Mouse (Mus musculus) ovary, postnatal 36 days (tissue): ENCODE measurements at regions not wholly inside any gene's neighbourhood (a gene's known extent, or its start where the extent isn't known, plus 50 kb on each side); places are given as distances from the start of the nearest gene placed in this dataset.

Source experiments
- DNase-seq: peaks from one replicate; pipeline ENCODE4 v3.0.0; 2022; ENCODE audit warnings: low spot score, mixed read lengths

DNA sequence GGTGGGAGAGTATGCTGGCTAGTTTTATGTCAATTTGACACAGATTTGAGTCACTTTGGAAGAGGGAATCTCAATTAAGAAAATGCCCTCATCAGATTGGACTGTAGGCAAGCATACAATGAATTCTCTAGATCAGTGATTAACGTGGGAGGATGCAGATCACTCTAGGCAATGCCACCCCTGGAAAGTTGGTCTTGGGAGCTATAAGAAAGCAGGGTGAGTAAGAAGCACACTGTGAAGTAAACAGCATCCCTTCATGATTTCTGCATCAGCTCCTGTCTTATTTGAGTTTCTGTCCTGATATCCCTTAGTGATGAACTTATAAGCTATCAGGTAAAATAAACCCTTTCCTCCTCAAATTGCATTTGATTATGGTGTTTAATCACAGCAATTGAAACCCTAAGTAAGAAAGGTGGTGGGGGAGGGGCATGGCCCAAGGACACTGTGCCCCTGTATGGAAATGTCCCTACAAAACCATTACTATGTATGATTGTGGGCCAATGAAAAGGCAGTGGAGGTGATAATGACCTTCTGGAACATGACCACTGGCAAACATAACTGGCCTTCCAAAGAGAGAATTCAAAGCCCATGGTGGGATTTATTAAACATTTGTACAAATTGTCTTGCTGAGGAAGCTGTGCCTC, 640.3 kb upstream of the Vstm2b start:
- no peak for DNase-seq

DNA sequence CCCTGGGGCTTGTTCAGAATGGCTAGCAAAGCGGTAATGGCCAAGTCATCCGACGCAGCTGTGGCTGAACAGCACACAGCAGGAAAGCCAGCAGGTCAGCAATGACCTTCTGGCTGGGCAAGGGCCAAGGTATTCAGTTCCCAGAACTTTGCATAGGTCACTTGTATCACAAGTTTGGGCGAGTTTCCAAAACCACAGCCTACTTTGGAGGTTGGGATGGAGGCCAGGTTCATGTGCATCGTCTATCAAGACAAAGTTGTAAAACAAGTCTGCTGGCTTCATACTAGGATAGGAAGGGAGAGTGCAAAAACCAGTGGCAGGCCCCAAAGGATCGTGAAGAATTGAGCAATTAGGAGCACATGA, 639.8 kb upstream of the Vstm2b start:
- DNase-seq, result peak; percentile 56

DNA sequence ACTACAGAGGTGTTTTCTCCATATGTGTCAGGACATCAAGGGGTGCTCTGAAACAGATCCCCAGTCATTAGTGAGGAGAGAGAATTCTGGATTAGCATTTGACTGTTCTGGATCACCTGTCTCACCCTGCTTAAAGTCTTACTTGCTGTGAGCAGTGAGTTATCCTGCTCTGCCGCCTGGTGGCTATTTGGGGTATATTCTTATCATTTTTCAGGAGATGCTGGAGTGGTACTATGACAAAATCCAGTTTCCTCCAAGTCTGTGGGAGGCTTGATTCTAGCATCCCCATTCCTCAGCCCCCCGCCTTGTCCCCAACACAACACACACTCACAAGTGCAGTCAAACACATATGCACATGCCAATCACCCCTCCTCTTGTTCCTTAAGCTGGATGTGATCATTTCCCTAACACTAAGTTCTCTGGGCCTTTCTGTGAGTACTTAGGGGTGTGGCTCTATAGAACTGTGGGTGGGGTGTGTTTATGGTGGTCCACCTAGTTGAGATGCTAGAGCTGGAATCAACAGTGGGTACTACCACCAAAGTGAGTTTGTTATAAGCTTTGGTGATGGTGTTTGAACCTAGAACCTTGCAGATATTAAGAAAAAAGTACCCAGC, 624.6 kb upstream of the Vstm2b start:
- no peak for DNase-seq

DNA sequence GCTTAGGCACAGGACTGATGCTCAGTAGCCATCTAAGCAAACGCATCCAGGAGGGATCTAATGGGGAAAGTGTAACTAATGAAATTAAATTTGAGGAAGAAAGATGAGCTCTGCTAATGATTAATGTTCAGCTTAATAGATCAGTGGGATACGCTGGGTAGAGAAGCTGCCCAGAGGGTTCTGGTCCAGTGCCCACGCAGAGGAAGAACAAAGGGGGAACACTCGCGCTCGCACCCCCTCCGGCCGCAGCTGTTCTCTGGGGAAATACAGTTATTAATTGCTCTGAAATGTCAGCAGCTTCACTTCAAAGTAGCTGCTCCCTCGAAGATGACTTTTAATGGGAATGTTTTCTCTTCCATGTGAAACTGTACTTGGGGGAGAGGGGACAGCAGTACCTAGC, 623.0 kb upstream of the Vstm2b start:
- no peak for DNase-seq

DNA sequence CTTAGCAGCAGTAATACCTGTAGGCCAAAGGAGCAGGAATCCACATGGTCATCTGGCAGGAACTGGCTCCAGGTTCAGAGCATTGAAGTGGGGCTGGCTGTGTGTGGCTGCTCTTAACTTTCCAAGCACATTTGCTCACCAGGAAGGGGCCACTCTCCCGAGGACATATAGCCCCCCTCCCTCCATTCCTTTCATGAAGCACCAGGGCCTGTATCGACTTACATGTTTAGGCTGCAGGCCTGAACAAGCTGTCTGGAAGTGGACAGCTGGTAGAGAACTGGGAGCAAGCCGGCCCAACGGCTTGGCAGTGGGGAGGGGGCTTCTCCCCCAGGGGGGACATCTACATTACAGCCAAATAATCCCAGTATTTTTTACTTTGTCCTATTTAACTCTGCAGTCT, 622.5 kb upstream of the Vstm2b start:
- no peak for DNase-seq

DNA sequence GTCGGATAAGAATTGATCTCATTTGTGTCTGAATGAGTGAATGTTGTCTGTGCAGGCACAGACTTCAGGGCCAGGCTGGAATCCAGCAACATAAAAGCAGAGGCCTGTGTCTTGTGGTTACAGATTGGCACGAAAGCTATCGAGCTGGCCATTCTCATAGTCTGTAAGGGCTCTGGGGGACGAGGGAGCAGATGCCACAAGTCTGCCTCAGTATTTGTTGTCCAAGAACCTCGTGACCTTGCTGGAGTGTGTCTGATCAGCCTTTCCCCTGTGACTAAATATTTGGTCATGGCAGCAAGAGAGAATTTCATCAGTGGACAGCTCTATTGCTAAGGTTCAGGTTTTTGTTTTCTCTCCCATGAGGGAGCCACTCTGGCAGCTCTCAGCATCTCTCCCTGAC, 622.0 kb upstream of the Vstm2b start:
- DNase-seq, result no peak

DNA sequence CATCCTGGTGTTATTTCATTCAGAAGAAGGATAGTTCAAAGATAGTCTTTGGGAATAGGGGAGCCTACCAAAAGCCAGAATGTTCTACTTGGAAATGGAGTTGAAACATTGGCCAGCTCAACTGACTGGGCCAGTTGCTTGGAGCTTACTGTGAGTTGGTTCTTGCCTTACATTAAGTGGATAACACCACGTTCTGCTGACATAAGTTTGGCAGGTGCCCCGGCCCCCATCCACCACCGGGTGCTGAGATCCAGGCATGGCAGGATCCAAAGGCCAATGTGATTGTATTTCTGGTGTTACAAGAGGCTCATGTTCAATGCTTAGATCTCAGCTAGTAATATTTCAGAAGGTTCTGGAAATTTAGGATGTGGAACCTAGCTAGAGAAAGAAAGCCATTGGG, 608.0 kb upstream of the Vstm2b start:
- DNase-seq, result no peak

DNA sequence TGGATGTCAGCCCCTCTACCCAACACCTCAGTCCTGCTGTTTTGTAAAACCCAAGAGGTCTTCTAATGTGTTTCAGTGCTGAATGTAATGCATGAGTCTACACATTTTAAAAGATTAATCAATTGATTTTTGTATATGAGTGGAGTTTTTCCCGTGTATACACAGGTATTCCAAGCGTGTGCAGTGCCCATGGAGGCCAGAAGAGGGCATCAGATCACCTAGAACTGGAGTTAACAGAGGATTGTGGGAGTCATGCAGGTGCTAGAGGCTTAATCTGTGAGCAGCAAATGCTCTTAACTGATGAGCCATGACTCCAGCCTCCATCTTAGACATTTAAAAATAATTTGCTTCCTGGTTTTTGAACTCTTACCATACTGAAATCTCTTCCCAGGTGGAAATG, 587.6 kb upstream of the Vstm2b start:
- no peak for DNase-seq

DNA sequence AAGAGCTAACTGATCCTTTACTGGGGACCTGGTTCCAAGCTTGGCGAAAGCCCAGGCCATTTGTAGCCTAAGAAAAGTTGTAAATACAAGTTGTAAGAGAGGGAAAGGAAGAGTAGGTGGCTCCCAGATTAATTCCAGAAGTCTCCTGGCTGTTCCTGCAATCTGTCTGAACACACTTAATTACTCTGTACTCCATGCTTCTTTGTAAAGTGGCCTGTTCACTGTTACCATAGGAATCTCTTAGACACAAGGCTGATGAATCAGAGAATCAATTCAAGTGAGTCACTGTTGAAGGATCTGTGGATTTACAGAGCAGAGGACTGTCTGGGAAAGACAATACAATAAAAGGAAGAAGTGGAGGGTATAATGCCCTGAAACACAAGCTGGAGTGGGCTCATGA, 577.0 kb upstream of the Vstm2b start:
- DNase-seq, result no peak

DNA sequence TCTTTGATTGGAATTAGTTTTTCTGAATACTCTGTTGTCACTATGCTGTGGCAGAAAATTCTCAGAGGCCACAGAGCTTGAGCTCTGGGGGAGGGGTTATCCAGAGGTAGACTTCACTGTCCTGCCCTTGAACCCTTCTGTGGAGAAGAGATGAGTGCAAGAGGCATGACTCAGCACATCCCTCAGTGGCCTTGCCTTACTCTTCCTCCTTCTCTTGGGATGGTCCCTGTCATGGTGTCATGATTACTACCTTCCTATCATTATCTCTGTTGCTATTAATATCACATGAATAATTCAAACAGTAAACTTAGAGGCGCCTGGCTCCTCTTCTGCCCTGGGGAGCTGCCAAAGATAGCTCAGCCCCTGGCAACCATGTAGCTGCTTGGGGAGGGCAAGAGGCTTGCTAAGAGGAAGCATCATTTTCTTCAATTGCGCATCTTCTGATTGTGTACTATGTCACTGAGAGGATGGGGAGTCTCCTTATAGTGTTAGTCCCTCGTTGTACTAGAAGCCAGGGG, 572.9 kb upstream of the Vstm2b start:
- no peak for DNase-seq

DNA sequence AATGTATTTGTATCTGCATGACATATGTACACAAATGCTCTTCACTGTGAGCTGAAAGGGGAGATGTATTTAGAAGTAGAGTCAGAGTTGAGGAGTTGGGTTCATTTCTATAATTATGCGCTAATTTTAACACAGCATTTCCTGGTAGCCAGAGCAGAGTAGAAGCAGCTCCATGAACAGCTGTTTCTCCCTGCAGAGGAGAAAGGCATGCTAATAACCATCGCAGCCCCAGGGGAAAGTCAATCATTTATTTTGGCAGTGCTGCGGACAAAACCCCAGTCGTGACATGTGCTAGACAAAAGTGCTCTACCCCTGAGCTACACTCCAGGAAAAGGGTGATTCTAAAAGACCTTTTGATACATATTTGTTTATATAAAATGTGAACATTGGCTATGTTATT, 565.7 kb upstream of the Vstm2b start:
- no peak for DNase-seq

DNA sequence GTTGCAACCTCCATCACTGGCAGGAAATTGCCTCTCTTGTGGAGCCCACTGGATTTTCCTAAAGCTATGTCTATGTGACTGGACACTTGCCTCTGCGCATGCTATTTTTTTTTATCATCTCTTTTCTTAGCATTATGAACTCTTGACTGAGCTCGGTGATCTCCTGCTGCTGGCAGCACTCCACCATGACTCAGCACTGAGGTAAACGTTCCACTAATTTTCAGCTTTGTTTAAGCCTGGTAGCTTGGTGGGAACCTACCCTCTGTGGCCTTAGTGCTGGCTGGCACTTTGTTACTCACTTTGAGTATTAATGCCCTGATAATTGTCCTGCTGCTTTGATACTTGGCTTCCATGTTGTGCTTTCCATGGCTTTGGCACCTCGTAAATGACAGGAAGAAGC, 545.8 kb upstream of the Vstm2b start:
- no peak for DNase-seq

DNA sequence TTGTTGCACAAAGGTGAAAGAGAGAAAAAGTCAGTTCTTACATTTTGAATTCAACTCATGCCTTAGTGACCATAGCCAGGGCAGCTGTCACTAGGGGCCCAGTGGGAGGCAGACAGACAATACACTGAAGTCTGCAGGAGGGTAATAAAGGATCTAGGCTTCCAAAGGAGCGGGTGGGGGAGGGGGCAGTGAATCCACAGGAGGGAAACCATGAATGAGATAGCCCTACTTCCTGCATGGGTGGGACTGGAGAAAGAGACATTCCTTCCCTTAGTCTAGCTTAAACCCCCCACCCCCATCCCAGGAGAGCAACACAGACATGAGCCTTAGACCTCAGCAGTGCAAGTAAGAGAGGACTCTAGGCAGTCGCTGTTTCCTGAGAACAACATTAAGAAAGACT, 535.4 kb upstream of the Vstm2b start:
- no peak for DNase-seq

DNA sequence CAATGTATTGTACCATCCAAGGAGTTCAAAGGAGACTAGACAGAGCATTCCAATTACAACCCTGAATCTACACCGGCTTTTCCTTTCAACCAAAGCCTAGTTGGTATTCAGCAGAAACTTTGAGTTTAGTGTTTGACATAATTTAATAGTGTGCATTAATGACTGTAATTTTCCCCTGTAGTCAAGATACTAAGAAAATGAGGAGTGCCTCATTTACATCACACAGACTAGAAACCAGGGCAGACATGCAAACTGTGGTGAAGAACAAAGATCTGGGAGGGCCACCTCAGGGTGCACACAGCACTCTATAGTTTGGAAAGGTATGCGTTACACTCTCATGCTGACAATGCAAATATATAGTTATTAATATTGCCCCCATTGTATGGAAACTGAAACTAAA, 525.4 kb upstream of the Vstm2b start:
- no peak for DNase-seq

DNA sequence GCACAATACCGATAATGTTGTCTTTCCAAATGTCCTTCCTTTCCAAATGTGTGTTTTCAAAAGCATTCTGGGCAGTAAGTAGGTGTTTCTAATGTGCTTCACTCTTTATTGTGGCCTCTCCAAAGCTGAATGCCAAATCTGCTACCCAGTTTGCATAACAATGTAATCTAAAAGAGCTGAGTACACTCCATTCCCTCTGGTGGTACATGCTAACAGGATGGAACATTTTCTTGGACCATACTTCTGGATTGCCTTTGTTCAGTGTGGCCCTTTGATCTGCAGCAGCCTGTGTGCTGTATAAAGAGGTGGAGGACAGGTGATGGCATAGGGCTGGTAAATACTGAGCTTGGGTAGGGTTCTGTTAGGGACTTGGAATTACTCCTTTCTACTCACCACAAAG, 520.3 kb upstream of the Vstm2b start:
- no peak for DNase-seq

DNA sequence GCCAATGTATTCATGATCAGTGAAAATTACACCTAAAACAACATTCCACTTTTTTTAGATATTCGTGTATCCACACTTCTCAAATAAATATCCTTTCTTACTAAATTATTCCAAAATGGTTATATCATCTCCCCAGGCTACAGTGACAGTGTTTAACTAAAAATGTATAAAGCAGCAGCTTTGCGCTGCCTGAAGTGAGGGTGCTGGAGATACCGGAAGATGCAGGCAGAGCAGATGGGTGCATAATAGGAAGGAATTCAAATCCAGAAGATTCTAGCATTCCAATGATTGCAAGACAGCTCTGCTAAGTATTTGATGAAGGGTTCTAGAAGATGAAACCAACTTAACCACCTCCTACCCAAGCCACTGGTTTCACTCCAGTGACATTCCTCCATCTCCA, 516.9 kb upstream of the Vstm2b start:
- DNase-seq, result no peak

DNA sequence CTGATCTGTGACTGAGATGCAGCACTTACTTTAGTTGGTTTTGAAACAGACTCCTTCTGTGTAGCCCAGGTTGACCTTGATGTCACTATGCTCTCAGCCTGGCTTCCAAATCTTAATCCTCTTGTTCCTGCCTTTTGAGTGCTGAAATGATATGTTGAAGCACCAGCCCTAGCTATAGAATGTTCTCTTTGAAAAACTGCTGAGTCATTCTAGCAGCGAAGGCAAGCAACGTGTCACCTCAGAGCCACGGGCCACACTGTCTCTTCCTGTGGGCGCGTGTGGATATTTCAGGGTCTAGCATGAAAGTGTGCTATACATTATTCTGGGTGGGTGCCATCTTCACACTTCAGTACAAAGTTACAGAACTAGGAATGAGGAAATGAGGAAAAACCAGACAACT, 510.0 kb upstream of the Vstm2b start:
- no peak for DNase-seq

DNA sequence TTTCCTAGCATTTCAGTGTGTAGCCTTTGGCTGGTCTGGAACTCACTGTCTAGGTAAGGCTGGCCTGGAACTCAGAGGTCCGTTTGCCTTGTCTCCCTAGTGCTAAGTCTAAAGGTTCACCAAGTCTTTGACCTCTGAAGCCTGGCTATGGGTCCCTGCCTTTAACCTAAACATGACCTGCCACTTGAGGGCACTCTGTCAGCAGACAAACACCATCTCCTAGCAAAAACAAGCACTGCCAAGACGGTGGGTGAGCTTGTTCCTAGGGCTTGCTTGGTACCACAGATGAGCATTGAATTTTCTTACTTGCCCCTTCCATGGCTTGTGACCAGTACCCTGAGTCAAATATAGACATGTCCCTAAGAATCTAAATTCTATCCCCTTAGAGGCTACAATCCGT, 508.3 kb upstream of the Vstm2b start:
- DNase-seq, result no peak

DNA sequence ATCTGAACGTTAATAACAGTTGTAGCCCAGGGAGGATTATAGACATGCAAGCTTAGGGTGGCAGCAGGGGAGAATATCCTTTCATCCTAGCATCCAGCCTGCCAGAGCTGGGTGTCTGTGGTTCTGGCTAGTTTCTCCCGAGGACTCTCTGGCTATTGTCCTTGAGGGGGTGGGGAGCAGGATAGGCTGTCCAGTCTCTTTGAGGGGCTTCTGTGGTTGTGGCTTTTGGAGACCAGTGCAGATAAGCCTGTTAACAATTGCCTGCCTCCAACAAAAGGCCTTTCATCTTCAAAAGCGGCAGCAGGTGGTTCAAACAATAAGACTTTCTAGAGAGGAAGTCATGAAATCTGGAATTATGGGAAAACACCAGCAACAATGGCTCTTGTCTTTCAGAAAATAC, 507.2 kb upstream of the Vstm2b start:
- no peak for DNase-seq

DNA sequence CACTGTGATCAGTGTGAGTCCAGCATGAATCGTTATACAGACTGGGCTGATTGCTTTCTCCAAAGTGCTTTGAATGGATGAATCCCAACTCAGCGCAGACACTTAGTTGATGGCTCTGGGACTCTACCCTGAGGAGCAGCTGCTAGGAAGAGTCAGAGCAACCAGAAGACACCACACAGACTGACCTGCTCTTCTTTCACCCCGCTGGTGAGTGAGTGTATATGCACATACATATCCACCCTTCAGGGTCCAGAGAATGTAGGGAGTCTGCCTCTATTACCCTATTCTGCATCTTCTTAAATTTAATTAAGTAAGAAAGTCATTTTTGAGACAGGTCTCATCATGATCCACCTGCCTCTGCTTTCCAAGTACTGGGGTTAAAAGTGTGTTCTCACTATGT, 506.5 kb upstream of the Vstm2b start:
- DNase-seq, result no peak

DNA sequence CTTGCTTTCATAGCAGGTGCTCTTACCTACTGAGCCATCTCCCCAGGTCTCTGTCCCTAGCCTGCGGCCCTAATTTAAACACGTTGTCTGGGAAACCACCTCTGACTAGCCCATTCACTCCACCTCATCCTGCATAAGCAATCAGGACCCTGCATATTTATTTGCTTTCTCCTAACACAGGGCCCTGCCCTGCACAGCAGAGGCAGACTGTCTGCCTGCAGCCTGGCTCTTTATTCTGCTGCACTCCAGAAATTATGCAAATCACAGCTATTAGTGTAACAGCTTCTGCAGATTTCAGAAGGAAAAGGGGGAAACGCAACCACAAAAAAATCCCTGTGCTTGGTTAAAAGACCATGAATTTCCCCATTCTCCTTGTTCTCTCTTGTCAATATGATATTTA, 505.9 kb upstream of the Vstm2b start:
- no peak for DNase-seq

DNA sequence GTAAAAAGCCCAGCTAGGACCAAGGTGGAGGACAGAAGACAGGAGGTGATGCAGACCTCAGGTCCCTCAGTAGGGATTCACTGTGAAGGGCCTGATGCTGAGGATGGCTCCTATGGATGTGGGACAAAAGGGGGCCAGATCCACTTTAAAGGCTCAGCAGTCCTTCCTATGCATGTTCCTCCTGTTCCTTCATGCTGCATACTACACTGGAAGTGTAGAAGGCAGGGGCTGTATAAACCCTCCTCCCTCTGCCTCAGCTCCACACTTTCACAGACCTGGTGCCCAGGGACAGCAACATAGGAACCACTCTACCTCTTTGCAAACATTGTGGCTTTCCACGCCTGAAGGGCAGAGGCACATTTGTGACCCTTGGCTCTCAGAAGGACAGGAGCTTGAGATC, 505.4 kb upstream of the Vstm2b start:
- no peak for DNase-seq

DNA sequence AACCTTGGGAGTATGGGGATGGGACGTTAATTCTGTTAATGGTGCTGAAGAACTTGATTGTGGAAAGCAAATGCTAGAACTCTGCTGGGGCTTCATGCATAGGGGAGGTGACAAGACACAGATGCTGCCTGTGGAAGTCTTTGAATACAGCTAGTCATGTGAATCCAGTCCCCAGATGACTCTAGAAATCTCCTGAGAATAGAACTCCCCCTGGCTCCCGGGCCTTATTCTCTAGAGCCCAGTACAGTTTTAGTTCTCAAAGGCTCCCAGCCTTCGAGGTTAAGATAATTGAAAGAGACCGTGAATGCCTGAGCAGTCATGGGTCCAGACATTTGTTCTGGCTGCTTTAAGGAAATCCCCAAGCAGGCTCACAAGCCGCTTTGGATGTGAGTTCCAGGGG, 499.9 kb upstream of the Vstm2b start:
- no peak for DNase-seq

DNA sequence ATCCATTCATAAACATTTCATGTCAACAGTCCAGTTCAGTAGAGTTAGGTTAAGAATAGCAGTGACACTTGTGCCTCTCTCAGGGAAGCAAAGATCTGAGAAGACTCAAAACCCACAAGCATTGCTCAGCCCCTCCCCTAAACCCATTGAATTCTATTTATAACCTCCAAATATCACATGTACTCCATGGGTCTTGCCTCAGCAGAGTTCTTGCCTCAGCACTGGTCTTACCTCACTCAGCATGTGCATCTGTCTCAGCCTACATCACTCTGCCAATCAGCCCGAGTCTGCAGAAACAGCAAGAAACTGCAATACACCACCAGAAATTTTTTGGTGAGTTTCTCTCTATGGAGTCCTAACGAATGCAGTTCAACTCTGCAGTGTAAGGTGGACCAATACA, 478.8 kb upstream of the Vstm2b start:
- DNase-seq, result no peak
